Mouse (Mus musculus) megakaryocyte, embryonic 14.5 days (primary cell): ENCODE measurements around the gene Cnnm1.

Experiments used
- FLI1 ChIP-seq: IDR thresholded peaks from 2 replicates; pipeline ENCODE4 v1.6.1; 2012; ENCODE audit warnings: low read length, inconsistent platforms, mixed read lengths
- GATA1 ChIP-seq: IDR thresholded peaks from 3 replicates; pipeline ENCODE4 v1.6.1; 2012; ENCODE audit warnings: mixed read lengths, low read length, inconsistent platforms, borderline replicate concordance

- TF ChIP-seq FLI1: no peak
- no peak for TF ChIP-seq GATA1
Observed at GRCm38 (mm10) chr19:43427446-43428224, 12.6 kb upstream of the Cnnm1 start.
